Mouse (Mus musculus): ENCODE data around the gene Hirip3.

GRCm38 (mm10) chr7:126867534-126867933, 5.8 kb downstream of the Hirip3 start:
- no peak for TF ChIP-seq BHLHE40 (IDR thresholded peaks at IDR 0.05; ENCODE audit: borderline replicate concordance, low read depth, low read length)
- TF ChIP-seq CTCF (IDR thresholded peaks at IDR 0.05 in 2 of 3, conservative IDR thresholded peaks at IDR 0.05 in 1 of 3; ENCODE audit: control insufficient read depth in 1 of 3, insufficient read depth in 1 of 3, low read depth in 2 of 3, low read length in 3 of 3, poor library complexity in 1 of 3, severe bottlenecking in 1 of 3), result no peak
- TF ChIP-seq UBTF (IDR thresholded peaks at IDR 0.05; ENCODE audit: borderline replicate concordance, insufficient read depth, low read depth, low read length), result no peak
- TF ChIP-seq POLR2A (IDR thresholded peaks at IDR 0.05; ENCODE audit: control insufficient read depth in 1 of 2, insufficient read depth in 1 of 2, low read depth in 1 of 2, low read length in 2 of 2, poor library complexity in 1 of 2), result no peak

All from MEL (cell line).